Mouse (Mus musculus): Measurements from ENCODE around the gene Plcb4.

Plcb4 gene

GRCm38 (mm10) chr2:135658486-135659390, at the start of gene Plcb4:
TSS of gene Plcb4 (plus strand) at chr2:135659011.
- in situ Hi-C loops (cut with MboI, MseI): no loop called here

- in situ Hi-C loops (cut with MboI, MseI): no loop called here
These were observed 44.1 kb upstream of the Plcb4 start for GRCm38 (mm10) chr2:135614651-135615261.

GRCm38 (mm10) chr2:135616090-135616489, 42.7 kb upstream of the Plcb4 start:
- in situ Hi-C loops (cut with MboI, MseI): no loop called here

GRCm38 (mm10) chr2:135618551-135618950, 40.3 kb upstream of the Plcb4 start:
- in situ Hi-C loops (cut with MboI, MseI): no loop called here

GRCm38 (mm10) chr2:135619956-135620355, 38.9 kb upstream of the Plcb4 start:
- in situ Hi-C loops (cut with MboI, MseI): no loop called here

GRCm38 (mm10) chr2:135627821-135628220, 31.0 kb upstream of the Plcb4 start:
- in situ Hi-C loops (cut with MboI, MseI): no loop called here

- in situ Hi-C loops (cut with MboI, MseI): no loop called here
These were observed 21.6 kb upstream of the Plcb4 start for GRCm38 (mm10) chr2:135637227-135637626.

- in situ Hi-C loops (cut with MboI, MseI): no loop called here
These were observed 17.8 kb upstream of the Plcb4 start for GRCm38 (mm10) chr2:135641002-135641401.

- in situ Hi-C loops (cut with MboI, MseI): no loop called here
These were observed 17.2 kb upstream of the Plcb4 start for GRCm38 (mm10) chr2:135641636-135642035.

- in situ Hi-C loops (cut with MboI, MseI): no loop called here
These were observed 12.6 kb upstream of the Plcb4 start for GRCm38 (mm10) chr2:135646226-135646625.

GRCm38 (mm10) chr2:135646654-135647053, 12.2 kb upstream of the Plcb4 start:
- in situ Hi-C loops (cut with MboI, MseI): no loop called here

GRCm38 (mm10) chr2:135647985-135648384, 10.8 kb upstream of the Plcb4 start:
- in situ Hi-C loops (cut with MboI, MseI): no loop called here

GRCm38 (mm10) chr2:135650885-135651284, 7.9 kb upstream of the Plcb4 start:
- in situ Hi-C loops (cut with MboI, MseI): no loop called here

GRCm38 (mm10) chr2:135652040-135652439, 6.8 kb upstream of the Plcb4 start:
- in situ Hi-C loops (cut with MboI, MseI): no loop called here

- in situ Hi-C loops (cut with MboI, MseI): no loop called here
These were observed 6.4 kb upstream of the Plcb4 start for GRCm38 (mm10) chr2:135652451-135652850.

- in situ Hi-C loops (cut with MboI, MseI): no loop called here
These were observed 2.9 kb upstream of the Plcb4 start for GRCm38 (mm10) chr2:135655948-135656347.

GRCm38 (mm10) chr2:135656586-135656985, 2.2 kb upstream of the Plcb4 start:
- in situ Hi-C loops (cut with MboI, MseI): no loop called here

- in situ Hi-C loops (cut with MboI, MseI): no loop called here
These were observed 775 bp downstream of the Plcb4 start for GRCm38 (mm10) chr2:135659391-135660180.

- in situ Hi-C loops (cut with MboI, MseI): no loop called here
These were observed 2.0 kb downstream of the Plcb4 start for GRCm38 (mm10) chr2:135660816-135661215.

- in situ Hi-C loops (cut with MboI, MseI): no loop called here
These were observed 5.0 kb downstream of the Plcb4 start for GRCm38 (mm10) chr2:135663785-135664184.

- in situ Hi-C loops (cut with MboI, MseI): no loop called here
These were observed 8.7 kb downstream of the Plcb4 start for GRCm38 (mm10) chr2:135667496-135667895.

GRCm38 (mm10) chr2:135672459-135673104, 13.8 kb downstream of the Plcb4 start:
- in situ Hi-C loops (cut with MboI, MseI): no loop called here
